Mouse (Mus musculus): ENCODE measurements around the gene Psme1. TPM values are rescaled to one million over a fixed set of nuclear protein-coding genes. Genes with fewer than 3 reads are reported as not detected.

Gene Psme1
- 100 to 1,000 TPM; 111 to 112 TPM for total RNA-seq (2021)

GRCm38 (mm10) chr14:55577871-55578667 is at the start of gene Psme1:
TSS of gene Psme1 (plus strand) at chr14:55578123.
- intact Hi-C loops (cut with DNase I): no loop called here
- DNase-seq: peak; percentile 91

- peak; percentile 68 for DNase-seq
- intact Hi-C loops (cut with DNase I): no loop called here
Measured at GRCm38 (mm10) chr14:55536116-55536745, 41.7 kb upstream of the Psme1 start.

- peak; percentile 82 for DNase-seq
- intact Hi-C loops (cut with DNase I): no loop called here
Measured at GRCm38 (mm10) chr14:55540067-55540786, 37.7 kb upstream of the Psme1 start, which contains the start of gene Pck2. TSS of gene Pck2 (plus strand) at chr14:55540266.

GRCm38 (mm10) chr14:55540787-55541321 is 37.1 kb upstream of the Psme1 start:
- intact Hi-C loops (cut with DNase I): no loop called here

GRCm38 (mm10) chr14:55542268-55542667 is 35.7 kb upstream of the Psme1 start:
- intact Hi-C loops (cut with DNase I): no loop called here
- no peak for DNase-seq

More at GRCm38 (mm10) chr14:55540787-55541321, 37.1 kb upstream of the Psme1 start:
- DNase-seq: peak; percentile 95

- intact Hi-C loops (cut with DNase I): no loop called here
- peak; percentile 65 for DNase-seq
Measured at GRCm38 (mm10) chr14:55544334-55544733, 33.6 kb upstream of the Psme1 start.

- no peak for DNase-seq
- intact Hi-C loops (cut with DNase I): no loop called here
Measured at GRCm38 (mm10) chr14:55550191-55550590, 27.7 kb upstream of the Psme1 start.

GRCm38 (mm10) chr14:55551347-55551746 is 26.6 kb upstream of the Psme1 start:
- intact Hi-C loops (cut with DNase I): no loop called here
- no peak for DNase-seq

GRCm38 (mm10) chr14:55551794-55552193 is 26.1 kb upstream of the Psme1 start:
- DNase-seq: no peak
- intact Hi-C loops (cut with DNase I): no loop called here

- no peak for DNase-seq
- intact Hi-C loops (cut with DNase I): no loop called here
Measured at GRCm38 (mm10) chr14:55554635-55555034, 23.3 kb upstream of the Psme1 start.

GRCm38 (mm10) chr14:55555788-55556187 is 22.1 kb upstream of the Psme1 start:
- intact Hi-C loops (cut with DNase I): no loop called here
- DNase-seq: no peak

GRCm38 (mm10) chr14:55557003-55557402 is 20.9 kb upstream of the Psme1 start:
- peak; percentile 85 for DNase-seq
- intact Hi-C loops (cut with DNase I): no loop called here

- intact Hi-C loops (cut with DNase I): no loop called here
- no peak for DNase-seq
Measured at GRCm38 (mm10) chr14:55557587-55557986, 20.3 kb upstream of the Psme1 start.

- intact Hi-C loops (cut with DNase I): no loop called here
- no peak for DNase-seq
Measured at GRCm38 (mm10) chr14:55558740-55559448, 19.0 kb upstream of the Psme1 start.

GRCm38 (mm10) chr14:55559799-55560201 is 18.1 kb upstream of the Psme1 start, which contains the start of gene Dcaf11:
TSS of gene Dcaf11 (plus strand) at chr14:55560006.
- intact Hi-C loops (cut with DNase I): no loop called here

GRCm38 (mm10) chr14:55560202-55561073 is 17.5 kb upstream of the Psme1 start, which contains the start of gene A730061H03Rik:
TSS of gene A730061H03Rik (minus strand) at chr14:55560406.
- intact Hi-C loops (cut with DNase I): no loop called here
- DNase-seq: peak; percentile 99

More at GRCm38 (mm10) chr14:55559799-55560201, 18.1 kb upstream of the Psme1 start, which contains the start of gene Dcaf11:
- DNase-seq: peak; percentile 93

GRCm38 (mm10) chr14:55561860-55562259 is 16.1 kb upstream of the Psme1 start:
- intact Hi-C loops (cut with DNase I): no loop called here
- no peak for DNase-seq

GRCm38 (mm10) chr14:55563249-55563648 is 14.7 kb upstream of the Psme1 start:
- intact Hi-C loops (cut with DNase I): no loop called here
- DNase-seq: no peak

GRCm38 (mm10) chr14:55565748-55566147 is 12.2 kb upstream of the Psme1 start:
- intact Hi-C loops (cut with DNase I): no loop called here
- DNase-seq: no peak
